Mouse (Mus musculus) heart, embryonic 10.5 days (tissue): ENCODE measurements around the gene Uggt1. TPM values are rescaled to one million over a fixed set of nuclear protein-coding genes. Genes with fewer than 3 reads are reported as not detected.

Experiments used
- DNase-seq: peaks from one replicate; pipeline ENCODE4 v3.0.0-alpha.2; 2017; ENCODE audit warnings: low spot score
- H3K27ac ChIP-seq: fragments of 300-500 bp; sonication (generic); 2 replicates; pipeline ENCODE4 v1.5.1; 2016; ENCODE audit warnings: mild to moderate bottlenecking
- H3K27me3 ChIP-seq: fragments of 300-500 bp; sonication (generic); 2 replicates; pipeline ENCODE4 v1.6.1; 2016; ENCODE audit warnings: mild to moderate bottlenecking; ENCODE audit not compliant: poor library complexity, insufficient read depth, severe bottlenecking
- H3K36me3 ChIP-seq: fragments of 300-500 bp; sonication (generic); 2 replicates; pipeline ENCODE4 v1.6.1; 2016; ENCODE audit warnings: mild to moderate bottlenecking, moderate library complexity
- H3K4me1 ChIP-seq: fragments of 300-500 bp; sonication (generic); 2 replicates; pipeline ENCODE4 v1.6.1; 2016; ENCODE audit warnings: mild to moderate bottlenecking
- H3K4me3 ChIP-seq: fragments of 300-500 bp; sonication (generic); 2 replicates; pipeline ENCODE4 v1.5.1; 2016; ENCODE audit warnings: mild to moderate bottlenecking, moderate library complexity
- H3K9me3 ChIP-seq: fragments of 300-500 bp; sonication (generic); 2 replicates; pipeline ENCODE4 v1.6.1; 2016; ENCODE audit warnings: mild to moderate bottlenecking, moderate library complexity
- WGBS: fragments of 180-500 bp; shearing (Covaris S2); methylation state at CpG from one replicate; pipeline ENCODE4 v1.1.7; 2016; 5-methylcytosine and 5-hydroxymethylcytosine counted together
- polyA plus RNA-seq: library from polyadenylated mRNA; unstranded; fragments of >200 nt; fragmentation: Nextera tagmentation; extraction: Ambion mirVana; gene quantifications from 2 replicates; pipeline ENCODE4 v1.2.1, GENCODE M21; 2016

Uggt1 gene
- polyA plus RNA-seq, 1 experiment from 2014 or later: 51.9 TPM

- WGBS: 9% methylated on average over 6 of the region's 6 CpGs
- Histone ChIP-seq H3K4me1 (peaks cover 14% of the 10 kb centered on the region; the same call in 1 of the 2 replicates), H3K36me3 (0 out of 2 replicates have a peak, but pooled peaks cover 2% of the 10 kb centered on the region), H3K27ac (no peak overlapping the region), H3K4me3 (no peak overlapping the region), H3K27me3 (peaks cover 29% of the 10 kb centered on the region), H3K9me3 (peaks cover 3% of the 10 kb centered on the region)
- DNase-seq: no peak
Measured at GRCm38 (mm10) chr1:36252791-36253190, 8.3 kb upstream of the Uggt1 start.

GRCm38 (mm10) chr1:36251426-36251825, 6.9 kb upstream of the Uggt1 start:
- WGBS: 11% methylated on average over 9 of the region's 9 CpGs
- no peaks in the 10 kb centered on the region; the same call in 1 of the 2 replicates for H3K9me3 ChIP-seq

GRCm38 (mm10) chr1:36246688-36247087, 2.2 kb upstream of the Uggt1 start:
- Histone ChIP-seq H3K27ac (no peak overlapping the region), H3K4me1 (peaks cover 13% of the 10 kb centered on the region; the same call in 1 of the 2 replicates), H3K27me3 (no peaks in the 10 kb centered on the region), H3K9me3 (no peaks in the 10 kb centered on the region), H3K4me3 (no peak overlapping the region), H3K36me3 (no peaks in the 10 kb centered on the region)
- no peak for DNase-seq
- WGBS: 55% methylated on average over 6 of the region's 6 CpGs

More at GRCm38 (mm10) chr1:36251426-36251825, 6.9 kb upstream of the Uggt1 start:
- no peak overlapping the region for H3K4me3 ChIP-seq
- no peak for DNase-seq
- H3K4me1 ChIP-seq: peaks cover 14% of the 10 kb centered on the region; the same call in 1 of the 2 replicates
- H3K27ac ChIP-seq: no peak overlapping the region
- no peaks in the 10 kb centered on the region for H3K36me3 ChIP-seq
- peaks cover 29% of the 10 kb centered on the region for H3K27me3 ChIP-seq

- Histone ChIP-seq H3K27ac (no peak overlapping the region), H3K36me3 (no peaks in the 10 kb centered on the region), H3K27me3 (no peaks in the 10 kb centered on the region), H3K4me3 (0 out of 2 replicates have a peak overlapping the region, but pooled peaks have one; percentile 87), H3K9me3 (no peaks in the 10 kb centered on the region), H3K4me1 (peaks cover 13% of the 10 kb centered on the region; the same call in 1 of the 2 replicates)
- 74% methylated on average over 4 of the region's 4 CpGs for WGBS
- no peak for DNase-seq
Measured at GRCm38 (mm10) chr1:36244828-36245215, 302 bp upstream of the Uggt1 start.

- H3K9me3 ChIP-seq: no peaks in the 10 kb centered on the region
Measured at GRCm38 (mm10) chr1:36243447-36244057, 968 bp downstream of the Uggt1 start.

GRCm38 (mm10) chr1:36241903-36242429, 2.6 kb downstream of the Uggt1 start:
- DNase-seq: no peak

More at GRCm38 (mm10) chr1:36243447-36244057, 968 bp downstream of the Uggt1 start:
- Histone ChIP-seq H3K27me3 (no peaks in the 10 kb centered on the region), H3K4me1 (peaks cover 13% of the 10 kb centered on the region; the same call in 1 of the 2 replicates), H3K4me3 (peak overlapping the region; percentile 87), H3K27ac (peak overlapping the region; percentile 90), H3K36me3 (no peaks in the 10 kb centered on the region)
- WGBS: 4% methylated on average over 21 of the region's 21 CpGs
- DNase-seq: no peak

GRCm38 (mm10) chr1:36240176-36240575, 4.3 kb downstream of the Uggt1 start:
- H3K27ac ChIP-seq: no peak overlapping the region
- peaks cover 20% of the 10 kb centered on the region; the same call in 1 of the 2 replicates for H3K4me1 ChIP-seq
- 81% methylated on average over 6 of the region's 6 CpGs for WGBS
- H3K36me3 ChIP-seq: no peaks in the 10 kb centered on the region
- no peaks in the 10 kb centered on the region for H3K27me3 ChIP-seq
- no peak for DNase-seq
- no peaks in the 10 kb centered on the region for H3K9me3 ChIP-seq
- H3K4me3 ChIP-seq: no peak overlapping the region

More at GRCm38 (mm10) chr1:36241903-36242429, 2.6 kb downstream of the Uggt1 start:
- Histone ChIP-seq H3K27me3 (no peaks in the 10 kb centered on the region), H3K27ac (no peak overlapping the region), H3K36me3 (no peaks in the 10 kb centered on the region), H3K4me3 (no peak overlapping the region), H3K9me3 (no peaks in the 10 kb centered on the region), H3K4me1 (peaks cover 13% of the 10 kb centered on the region; the same call in 1 of the 2 replicates)
- 90% methylated on average over 15 of the region's 15 CpGs for WGBS

- Histone ChIP-seq H3K27ac (no peak overlapping the region), H3K4me1 (peaks cover 24% of the 10 kb centered on the region; the same call in 1 of the 2 replicates), H3K9me3 (no peaks in the 10 kb centered on the region), H3K36me3 (peaks cover 3% of the 10 kb centered on the region), H3K27me3 (no peaks in the 10 kb centered on the region), H3K4me3 (no peak overlapping the region)
- 90% methylated on average over 10 of the region's 10 CpGs for WGBS
- no peak for DNase-seq
Measured at GRCm38 (mm10) chr1:36239396-36239795, 5.1 kb downstream of the Uggt1 start.

- Histone ChIP-seq H3K27me3 (no peaks in the 10 kb centered on the region), H3K9me3 (no peaks in the 10 kb centered on the region), H3K4me3 (no peak overlapping the region), H3K27ac (no peak overlapping the region), H3K4me1 (peaks cover 11% of the 10 kb centered on the region; the same call in 1 of the 2 replicates), H3K36me3 (peaks cover 19% of the 10 kb centered on the region)
- no peak for DNase-seq
- WGBS: 72% methylated on average over 2 of the region's 2 CpGs
Measured at GRCm38 (mm10) chr1:36235855-36236254, 8.7 kb downstream of the Uggt1 start.

- Histone ChIP-seq H3K36me3 (peaks cover 23% of the 10 kb centered on the region), H3K4me1 (peaks cover 11% of the 10 kb centered on the region; the same call in 1 of the 2 replicates), H3K4me3 (no peak overlapping the region), H3K9me3 (no peaks in the 10 kb centered on the region), H3K27me3 (no peaks in the 10 kb centered on the region), H3K27ac (no peak overlapping the region)
- DNase-seq: no peak
- 75% methylated on average over 9 of the region's 9 CpGs for whole genome bisulfite sequencing
Measured at GRCm38 (mm10) chr1:36235057-36235639, 9.4 kb downstream of the Uggt1 start.

- WGBS: 90% methylated on average over 6 of the region's 6 CpGs
- H3K36me3 ChIP-seq: peaks cover 36% of the 10 kb centered on the region
- H3K9me3 ChIP-seq: no peaks in the 10 kb centered on the region
Measured at GRCm38 (mm10) chr1:36233218-36233617, 11.3 kb downstream of the Uggt1 start.

GRCm38 (mm10) chr1:36230919-36231705, 13.4 kb downstream of the Uggt1 start:
- Histone ChIP-seq H3K4me3 (no peak overlapping the region), H3K36me3 (peaks cover 49% of the 10 kb centered on the region), H3K27me3 (no peaks in the 10 kb centered on the region), H3K27ac (no peak overlapping the region), H3K4me1 (peaks cover 9% of the 10 kb centered on the region; the same call in 1 of the 2 replicates), H3K9me3 (no peaks in the 10 kb centered on the region)
- DNase-seq: no peak
- WGBS: 88% methylated on average over 7 of the region's 7 CpGs

More at GRCm38 (mm10) chr1:36233218-36233617, 11.3 kb downstream of the Uggt1 start:
- DNase-seq: no peak
- Histone ChIP-seq H3K4me1 (peaks cover 11% of the 10 kb centered on the region; the same call in 1 of the 2 replicates), H3K27me3 (no peaks in the 10 kb centered on the region), H3K4me3 (no peak overlapping the region), H3K27ac (no peak overlapping the region)
